Mouse (Mus musculus): Measurements from ENCODE around the gene Hrc. TPM values are rescaled to one million over a fixed set of nuclear protein-coding genes. Genes with fewer than 3 reads are reported as not detected.

Hrc gene
- polyA plus RNA-seq, 1 experiment from 2014 or later, result 0.60 TPM

- Histone ChIP-seq H3K4me3 (ENCODE audit: low read depth, low read length) (no peak overlapping the region), H3K4me1 (ENCODE audit: control insufficient read depth, low read depth, low read length) (peaks cover 34% of the 10 kb centered on the region)
Observed at GRCm38 (mm10) chr7:45338161-45338911, 3.2 kb downstream of the Hrc start.

GRCm38 (mm10) chr7:45339410-45340065 is 4.4 kb downstream of the Hrc start:
- Histone ChIP-seq H3K4me3 (ENCODE audit: low read depth, low read length) (peak overlapping the region; percentile 62), H3K9ac (ENCODE audit: low read depth, low read length) (peak overlapping the region; percentile 58), H3K27me3 (ENCODE audit: control insufficient read depth, insufficient read depth, low read depth, low read length) (peaks cover 44% of the 10 kb centered on the region), H3K36me3 (ENCODE audit: control insufficient read depth, insufficient read depth) (no peaks in the 10 kb centered on the region), H3K9me3 (replicated peaks; ENCODE audit: control insufficient read depth, low read length) (no peaks in the 10 kb centered on the region), H3K27ac (ENCODE audit: low read length) (no peak overlapping the region), H3K4me1 (ENCODE audit: control insufficient read depth, low read depth, low read length) (peaks cover 34% of the 10 kb centered on the region), H3K4me2 (ENCODE audit: low read depth, low read length) (peak overlapping the region; percentile 80)
- WGBS (ENCODE audit: insufficient replicate concordance), result under 1% methylated on average over 36 of the region's 39 CpGs
- peak; percentile 73 for ATAC-seq (ENCODE audit: low read depth)

More at GRCm38 (mm10) chr7:45338161-45338911, 3.2 kb downstream of the Hrc start:
- Histone ChIP-seq H3K9ac (ENCODE audit: low read depth, low read length) (no peak overlapping the region), H3K9me3 (replicated peaks; ENCODE audit: control insufficient read depth, low read length) (no peaks in the 10 kb centered on the region), H3K36me3 (ENCODE audit: control insufficient read depth, insufficient read depth) (no peaks in the 10 kb centered on the region), H3K4me2 (ENCODE audit: low read depth, low read length) (peak overlapping the region; percentile 80), H3K27ac (ENCODE audit: low read length) (no peak overlapping the region), H3K27me3 (ENCODE audit: control insufficient read depth, insufficient read depth, low read depth, low read length) (peaks cover 55% of the 10 kb centered on the region)
- WGBS (ENCODE audit: insufficient replicate concordance), result 3% methylated on average over 14 of the region's 14 CpGs
- ATAC-seq (ENCODE audit: low read depth), result peak; percentile 14; the same call in 1 of the 2 replicates

- H3K9ac ChIP-seq (ENCODE audit: low read depth, low read length), result peak overlapping the region; percentile 28; the same call in 1 of the 2 replicates
Observed at GRCm38 (mm10) chr7:45340066-45340442, 5.0 kb downstream of the Hrc start.

DNA sequence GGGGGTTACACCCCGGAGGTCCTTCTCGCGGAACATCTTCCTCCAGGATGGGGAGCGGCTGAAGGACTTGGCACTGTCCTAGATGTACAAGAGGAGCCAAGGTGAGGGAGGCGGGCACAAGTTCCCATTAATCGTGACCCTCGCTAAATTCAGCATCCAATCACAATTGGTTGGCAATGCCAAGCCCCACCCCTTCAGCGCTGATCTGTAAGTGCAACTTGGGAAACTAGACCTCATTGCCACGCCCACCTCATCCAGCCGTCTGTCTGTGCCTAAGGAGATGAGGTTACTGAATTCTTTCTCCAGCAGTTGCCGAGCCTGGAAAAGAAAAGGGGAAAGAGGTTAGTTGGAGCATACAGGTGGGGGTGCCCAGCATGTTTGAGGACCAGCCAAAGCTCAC is 5.6 kb downstream of the Hrc start:
- no peaks in the 10 kb centered on the region for H3K9me3 ChIP-seq (replicated peaks; ENCODE audit: control insufficient read depth, low read length)
- 4% methylated on average over 11 of the region's 11 CpGs for WGBS (ENCODE audit: insufficient replicate concordance)
- H3K9ac ChIP-seq (ENCODE audit: low read depth, low read length), result no peak overlapping the region
- peak overlapping the region; percentile 80 for H3K4me2 ChIP-seq (ENCODE audit: low read depth, low read length)
- ATAC-seq (ENCODE audit: low read depth), result no peak
- H3K27ac ChIP-seq (ENCODE audit: low read length), result no peak overlapping the region
- no peaks in the 10 kb centered on the region for H3K36me3 ChIP-seq (ENCODE audit: control insufficient read depth, insufficient read depth)
- peaks cover 34% of the 10 kb centered on the region for H3K4me1 ChIP-seq (ENCODE audit: control insufficient read depth, low read depth, low read length)
- H3K4me3 ChIP-seq (ENCODE audit: low read depth, low read length), result peak overlapping the region; percentile 62
- peaks cover 38% of the 10 kb centered on the region for H3K27me3 ChIP-seq (ENCODE audit: control insufficient read depth, insufficient read depth, low read depth, low read length)

More at GRCm38 (mm10) chr7:45340066-45340442, 5.0 kb downstream of the Hrc start:
- WGBS (ENCODE audit: insufficient replicate concordance), result 2% methylated on average over 11 of the region's 11 CpGs
- Histone ChIP-seq H3K27ac (ENCODE audit: low read length) (no peak overlapping the region), H3K4me3 (ENCODE audit: low read depth, low read length) (peak overlapping the region; percentile 62), H3K36me3 (ENCODE audit: control insufficient read depth, insufficient read depth) (no peaks in the 10 kb centered on the region), H3K27me3 (ENCODE audit: control insufficient read depth, insufficient read depth, low read depth, low read length) (peaks cover 40% of the 10 kb centered on the region), H3K4me2 (ENCODE audit: low read depth, low read length) (peak overlapping the region; percentile 80), H3K4me1 (ENCODE audit: control insufficient read depth, low read depth, low read length) (peaks cover 34% of the 10 kb centered on the region), H3K9me3 (replicated peaks; ENCODE audit: control insufficient read depth, low read length) (no peaks in the 10 kb centered on the region)
- no peak for ATAC-seq (ENCODE audit: low read depth)

DNA sequence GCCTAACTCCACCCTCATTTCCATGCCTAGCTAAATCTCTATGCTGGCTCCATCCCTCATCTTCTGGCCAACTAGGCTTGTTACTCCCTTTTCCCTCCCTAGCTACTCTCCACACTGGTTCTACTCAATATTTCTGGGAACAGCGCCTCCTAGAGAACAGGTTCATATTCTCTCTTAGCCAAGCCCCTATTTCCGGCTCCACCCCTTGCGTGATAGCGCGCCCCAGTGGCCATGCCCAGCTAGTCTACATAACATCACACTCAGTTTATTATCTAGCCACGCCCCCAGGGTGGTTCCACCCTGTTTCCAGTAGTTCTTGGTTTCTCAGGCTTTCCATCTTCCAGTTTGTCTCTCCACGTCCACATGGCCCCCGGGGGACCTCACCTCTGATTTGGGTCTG is 6.2 kb downstream of the Hrc start:
- Histone ChIP-seq H3K36me3 (ENCODE audit: control insufficient read depth, insufficient read depth) (no peaks in the 10 kb centered on the region), H3K27ac (ENCODE audit: low read length) (no peak overlapping the region), H3K9me3 (replicated peaks; ENCODE audit: control insufficient read depth, low read length) (no peaks in the 10 kb centered on the region), H3K4me3 (ENCODE audit: low read depth, low read length) (no peak overlapping the region), H3K4me2 (ENCODE audit: low read depth, low read length) (peak overlapping the region; percentile 80), H3K27me3 (ENCODE audit: control insufficient read depth, insufficient read depth, low read depth, low read length) (peaks cover 37% of the 10 kb centered on the region), H3K9ac (ENCODE audit: low read depth, low read length) (no peak overlapping the region), H3K4me1 (ENCODE audit: control insufficient read depth, low read depth, low read length) (peaks cover 34% of the 10 kb centered on the region)
- ATAC-seq (ENCODE audit: low read depth), result peak; percentile 47
- WGBS (ENCODE audit: insufficient replicate concordance), result 3% methylated on average over 8 of the region's 8 CpGs

- WGBS (ENCODE audit: insufficient replicate concordance), result 75% methylated on average over 11 of the region's 11 CpGs
- no peak overlapping the region for H3K4me2 ChIP-seq (ENCODE audit: low read depth, low read length)
- no peak for ATAC-seq (ENCODE audit: low read depth)
- H3K36me3 ChIP-seq (ENCODE audit: control insufficient read depth, insufficient read depth), result no peaks in the 10 kb centered on the region
- no peak overlapping the region for H3K9ac ChIP-seq (ENCODE audit: low read depth, low read length)
- peaks cover 34% of the 10 kb centered on the region for H3K4me1 ChIP-seq (ENCODE audit: control insufficient read depth, low read depth, low read length)
- no peak overlapping the region for H3K4me3 ChIP-seq (ENCODE audit: low read depth, low read length)
- no peak overlapping the region for H3K27ac ChIP-seq (ENCODE audit: low read length)
- H3K9me3 ChIP-seq (replicated peaks; ENCODE audit: control insufficient read depth, low read length), result no peaks in the 10 kb centered on the region
- H3K27me3 ChIP-seq (ENCODE audit: control insufficient read depth, insufficient read depth, low read depth, low read length), result peaks cover 32% of the 10 kb centered on the region
Observed at GRCm38 (mm10) chr7:45342081-45342480, 7.0 kb downstream of the Hrc start.

DNA sequence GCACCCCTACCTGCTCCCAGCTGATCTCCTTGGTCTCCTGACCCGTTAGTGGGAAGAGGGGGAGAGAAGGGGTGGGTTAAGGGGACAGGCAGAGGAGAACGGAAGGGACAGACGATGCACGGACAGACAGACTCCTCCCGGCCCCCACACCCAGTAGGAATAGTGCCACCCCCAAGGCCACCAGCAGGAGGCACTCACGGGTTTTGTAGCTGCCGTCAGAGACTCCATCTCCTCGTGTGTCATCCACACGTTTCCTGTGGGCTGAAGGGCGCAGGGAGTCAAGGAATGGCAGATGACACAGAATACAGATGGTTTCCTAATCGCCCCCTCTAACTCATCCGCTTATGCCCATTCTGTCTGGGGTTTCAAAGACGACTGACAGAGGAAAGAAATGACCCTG is 8.5 kb downstream of the Hrc start:
- peaks cover 28% of the 10 kb centered on the region for H3K4me1 ChIP-seq (ENCODE audit: control insufficient read depth, low read depth, low read length)
- no peak overlapping the region for H3K4me3 ChIP-seq (ENCODE audit: low read depth, low read length)
- 22% methylated on average over 13 of the region's 13 CpGs for WGBS (ENCODE audit: insufficient replicate concordance)
- H3K36me3 ChIP-seq (ENCODE audit: control insufficient read depth, insufficient read depth), result no peaks in the 10 kb centered on the region
- H3K9ac ChIP-seq (ENCODE audit: low read depth, low read length), result no peak overlapping the region
- no peak overlapping the region for H3K4me2 ChIP-seq (ENCODE audit: low read depth, low read length)
- no peaks in the 10 kb centered on the region for H3K9me3 ChIP-seq (replicated peaks; ENCODE audit: control insufficient read depth, low read length)
- no peak for ATAC-seq (ENCODE audit: low read depth)
- peaks cover 18% of the 10 kb centered on the region for H3K27me3 ChIP-seq (ENCODE audit: control insufficient read depth, insufficient read depth, low read depth, low read length)
- H3K27ac ChIP-seq (ENCODE audit: low read length), result no peak overlapping the region

DNA sequence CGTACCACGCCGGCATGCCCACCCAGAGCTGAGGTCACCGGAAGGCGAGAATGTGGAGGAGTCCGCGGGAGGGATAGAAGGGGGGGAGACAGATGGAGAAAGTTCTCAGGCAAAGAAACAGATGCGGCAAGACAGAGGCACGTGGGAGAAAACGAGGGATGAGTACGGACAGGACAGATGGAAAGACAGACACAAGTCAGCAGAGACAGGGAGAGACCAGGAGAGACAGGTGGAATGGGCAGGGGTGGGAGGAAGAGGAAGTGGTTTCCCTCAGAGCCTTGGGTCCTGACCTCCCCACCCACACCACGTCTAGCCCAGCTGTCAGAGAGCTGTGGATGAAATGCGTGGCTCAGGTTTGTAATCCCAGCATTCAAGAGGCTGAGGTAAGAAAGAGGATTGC is 11.8 kb downstream of the Hrc start:
- ATAC-seq (ENCODE audit: low read depth), result no peak
- WGBS (ENCODE audit: insufficient replicate concordance), result 56% methylated on average over 13 of the region's 13 CpGs
- H3K27me3 ChIP-seq (ENCODE audit: control insufficient read depth, insufficient read depth, low read depth, low read length), result no peaks in the 10 kb centered on the region; the same call in 1 of the 2 replicates

GRCm38 (mm10) chr7:45353041-45353440 is 18.0 kb downstream of the Hrc start:
- no peaks in the 10 kb centered on the region for H3K4me1 ChIP-seq (ENCODE audit: control insufficient read depth, low read depth, low read length)
- H3K9me3 ChIP-seq (replicated peaks; ENCODE audit: control insufficient read depth, low read length), result no peaks in the 10 kb centered on the region
- no peak overlapping the region for H3K4me2 ChIP-seq (ENCODE audit: low read depth, low read length)
- no peak for ATAC-seq (ENCODE audit: low read depth)
- no peaks in the 10 kb centered on the region for H3K36me3 ChIP-seq (ENCODE audit: control insufficient read depth, insufficient read depth)
- H3K27ac ChIP-seq (ENCODE audit: low read length), result no peak overlapping the region
- WGBS (ENCODE audit: insufficient replicate concordance), result 17% methylated on average over 5 of the region's 5 CpGs
- no peaks in the 10 kb centered on the region; the same call in 1 of the 2 replicates for H3K27me3 ChIP-seq (ENCODE audit: control insufficient read depth, insufficient read depth, low read depth, low read length)
- no peak overlapping the region for H3K4me3 ChIP-seq (ENCODE audit: low read depth, low read length)
- no peak overlapping the region for H3K9ac ChIP-seq (ENCODE audit: low read depth, low read length)

More for the DNA sequence above, 11.8 kb downstream of the Hrc start:
- Histone ChIP-seq H3K4me2 (ENCODE audit: low read depth, low read length) (no peak overlapping the region), H3K4me1 (ENCODE audit: control insufficient read depth, low read depth, low read length) (no peaks in the 10 kb centered on the region), H3K9me3 (replicated peaks; ENCODE audit: control insufficient read depth, low read length) (no peaks in the 10 kb centered on the region), H3K9ac (ENCODE audit: low read depth, low read length) (no peak overlapping the region), H3K27ac (ENCODE audit: low read length) (no peak overlapping the region), H3K4me3 (ENCODE audit: low read depth, low read length) (no peak overlapping the region), H3K36me3 (ENCODE audit: control insufficient read depth, insufficient read depth) (no peaks in the 10 kb centered on the region)
